Mouse (Mus musculus) right cerebral cortex, adult 2 months (tissue): ENCODE results near the gene Prmt1.
A peak's percentile ranks its signal among the peaks of the same experiment; 100 is the strongest.

ENCODE experiments used
- DNase-seq, 2 experiments: peaks; one replicate each; pipeline ENCODE4 v3.0.0; 2021 to 2022; ENCODE audit warnings: low spot score in 2 of 2

Gene Prmt1

DNA sequence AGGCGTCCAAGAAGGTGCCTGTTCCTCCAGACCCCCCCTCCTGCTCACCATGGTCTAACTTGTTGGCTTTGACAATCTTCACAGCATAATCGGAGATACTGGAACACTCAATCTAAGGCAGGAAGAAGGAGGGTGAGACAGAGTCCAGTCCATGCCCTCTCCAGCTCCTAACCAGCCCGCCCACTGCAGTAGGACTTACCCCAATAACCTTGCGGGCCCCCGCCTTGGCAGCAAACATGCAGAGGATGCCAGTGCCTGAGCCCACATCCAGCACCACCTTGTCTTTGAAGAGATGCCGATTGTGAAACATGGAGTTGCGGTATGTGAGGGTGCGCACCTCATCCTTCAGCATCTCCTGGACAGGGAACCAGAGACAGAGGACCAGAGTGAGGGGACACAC is 4.8 kb downstream of the Prmt1 start:
- DNase-seq: no peak

DNA sequence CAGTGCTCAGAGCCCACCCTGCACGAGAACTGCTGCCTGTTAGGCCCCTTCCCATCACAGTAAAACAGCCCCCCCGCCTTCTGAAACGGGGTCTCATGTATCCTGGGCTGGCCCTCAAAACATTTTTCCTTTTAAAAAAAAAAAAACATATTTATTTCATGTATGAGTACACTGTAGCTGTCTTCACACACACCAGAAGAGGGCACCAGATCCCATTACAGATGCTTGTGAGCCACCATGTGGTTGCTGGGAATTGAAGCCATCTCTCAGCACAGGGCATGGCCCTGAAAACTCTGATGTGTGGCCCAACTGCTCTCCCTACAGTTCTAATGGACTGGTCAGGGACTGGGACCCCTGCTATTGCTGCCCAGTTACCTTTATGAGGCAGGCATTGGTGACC is 8.1 kb downstream of the Prmt1 start:
- no peak for DNase-seq

DNA sequence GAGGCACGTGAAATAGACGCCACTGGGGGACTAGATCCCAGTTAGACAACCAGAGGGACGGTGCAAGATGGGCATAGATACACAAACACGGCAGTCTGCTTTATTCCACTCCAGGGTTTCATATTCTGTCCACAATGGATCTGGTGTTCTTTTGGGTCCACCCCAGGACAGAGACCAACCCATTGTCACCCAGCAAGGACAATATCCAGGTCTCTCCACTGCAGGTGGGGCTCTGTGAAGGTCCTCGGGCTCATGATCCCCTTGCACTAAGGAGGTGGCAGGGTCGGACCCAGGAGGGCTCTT is 11.3 kb downstream of the Prmt1 start:
- DNase-seq: no peak

GRCm38 (mm10) chr7:44974383-44975116 is 11.8 kb downstream of the Prmt1 start, which contains the start of gene Cpt1c:
Gene Cpt1c, minus strand, starts transcription at chr7:44974851.
- peak; percentile 88 to 90 for DNase-seq

DNA sequence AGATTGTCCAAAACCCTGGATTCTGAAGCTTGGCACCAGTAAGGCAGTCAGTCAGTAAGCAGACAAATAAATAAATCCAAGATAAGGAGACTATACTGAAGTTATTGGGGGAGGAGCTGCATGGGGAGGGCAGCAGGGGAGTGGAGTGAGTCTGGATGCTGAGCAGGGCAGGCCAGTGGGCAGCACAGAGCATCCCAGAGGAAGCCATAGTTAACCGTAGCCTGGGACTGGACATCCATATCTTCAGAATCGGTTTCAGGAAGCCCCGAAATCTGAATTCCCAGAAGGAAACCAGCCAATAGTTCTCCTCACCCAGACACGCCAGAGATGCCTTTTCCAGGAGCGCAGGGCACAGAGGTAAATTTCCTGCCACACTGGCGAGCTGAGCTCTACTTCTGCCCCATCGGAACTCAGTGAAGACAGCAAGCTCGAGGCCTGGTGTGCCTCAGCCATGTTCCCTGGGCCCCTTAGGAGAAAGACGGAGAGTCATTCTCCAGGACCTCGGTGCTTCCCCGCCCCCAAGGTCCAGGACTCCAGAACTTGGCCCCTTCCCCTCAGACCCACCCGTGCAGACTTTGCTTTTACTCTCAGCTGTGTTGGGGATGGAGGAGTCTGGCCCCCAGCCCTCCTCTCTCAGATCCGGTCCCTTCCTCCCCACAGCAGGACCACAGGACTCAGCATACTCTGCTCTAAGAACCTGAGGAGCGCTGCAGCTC is 12.8 kb downstream of the Prmt1 start:
- DNase-seq: peak in 1 of 2 experiments; percentile 28

DNA sequence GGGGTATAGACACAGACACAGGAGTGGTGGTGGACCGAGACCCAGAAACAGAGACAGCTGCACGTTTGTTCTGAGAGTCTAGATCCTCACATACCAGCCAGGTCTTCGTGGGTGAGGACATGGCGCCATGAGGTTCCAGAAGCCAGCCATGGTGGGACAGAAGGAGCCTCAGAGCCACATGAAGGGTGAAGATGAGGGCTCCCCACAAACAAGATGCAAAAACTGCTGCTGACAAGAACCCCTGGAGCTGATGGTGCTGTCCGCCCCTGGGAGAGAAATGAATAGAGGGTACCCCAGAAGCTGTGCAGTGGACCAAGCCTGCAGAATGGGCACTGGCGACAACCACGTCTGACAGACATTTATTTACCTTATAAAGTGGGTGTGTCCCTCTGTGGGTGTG is 15.2 kb downstream of the Prmt1 start:
- DNase-seq: no peak

GRCm38 (mm10) chr7:44970231-44970691 is 16.1 kb downstream of the Prmt1 start:
- DNase-seq: peak; percentile 77 to 80

GRCm38 (mm10) chr7:44966638-44967037 is 19.7 kb downstream of the Prmt1 start:
- no peak for DNase-seq

GRCm38 (mm10) chr7:44965975-44966374 is 20.4 kb downstream of the Prmt1 start:
- no peak for DNase-seq

- DNase-seq: no peak
These were observed 21.4 kb downstream of the Prmt1 start for GRCm38 (mm10) chr7:44964990-44965389.

DNA sequence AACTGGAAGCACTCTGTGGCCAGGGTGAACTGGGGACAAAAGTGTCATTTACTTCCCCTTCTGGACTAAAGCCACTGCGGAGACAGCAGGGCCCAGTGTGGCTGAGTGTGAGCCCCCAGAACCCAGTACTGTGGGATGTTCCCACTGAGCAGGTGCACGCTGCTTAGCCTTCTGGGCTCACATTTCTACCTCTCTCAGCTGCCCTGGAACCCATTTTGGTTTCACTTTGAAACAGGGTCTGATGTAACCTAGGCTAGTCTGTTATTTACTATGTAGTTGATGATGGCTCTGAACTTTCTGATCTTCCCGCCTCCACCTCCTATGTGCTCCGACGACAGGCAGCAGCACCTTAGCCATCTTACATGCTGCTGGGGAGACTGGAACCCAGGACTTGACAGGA is 23.5 kb downstream of the Prmt1 start:
- DNase-seq: no peak

GRCm38 (mm10) chr7:44962337-44962736 is 24.0 kb downstream of the Prmt1 start:
- DNase-seq: no peak

- DNase-seq: no peak
These were observed 25.9 kb downstream of the Prmt1 start for GRCm38 (mm10) chr7:44960512-44960910.

DNA sequence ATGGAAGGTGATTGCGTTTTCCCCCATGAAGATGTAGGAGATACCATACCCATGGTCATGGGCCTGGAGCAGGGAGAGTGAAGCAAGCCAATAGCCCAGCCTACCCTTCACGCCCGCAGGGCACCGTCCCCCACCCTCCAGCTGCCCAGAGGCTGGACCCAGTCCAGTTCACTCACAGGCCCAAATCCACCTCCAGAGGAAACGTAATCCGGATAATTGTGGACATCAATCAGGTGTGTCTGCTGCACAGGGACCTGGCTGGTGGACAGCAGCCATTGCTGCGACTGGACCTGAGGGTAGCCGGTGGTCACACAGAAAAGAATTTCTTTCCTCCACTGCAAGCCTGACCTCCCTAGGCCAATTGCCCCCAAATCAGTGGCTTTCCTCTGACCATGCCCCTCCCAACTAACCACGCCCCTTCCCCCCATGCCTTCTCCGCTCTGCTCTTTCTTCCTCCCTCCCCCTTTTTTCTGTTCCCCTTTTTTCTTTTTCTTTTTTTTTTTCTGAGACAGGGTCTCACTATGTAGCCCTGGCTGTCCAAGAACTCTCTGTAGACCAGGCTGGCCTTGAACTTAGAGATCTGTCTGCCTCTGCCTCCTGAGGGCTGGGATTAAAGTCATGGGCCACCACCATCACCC is 26.4 kb downstream of the Prmt1 start:
- DNase-seq: no peak

GRCm38 (mm10) chr7:44959281-44959680 is 27.1 kb downstream of the Prmt1 start:
- no peak for DNase-seq

GRCm38 (mm10) chr7:44958208-44958607 is 28.2 kb downstream of the Prmt1 start:
- peak; percentile 54 to 61 for DNase-seq

- no peak for DNase-seq
These were observed 29.1 kb downstream of the Prmt1 start for GRCm38 (mm10) chr7:44957183-44957835.

DNA sequence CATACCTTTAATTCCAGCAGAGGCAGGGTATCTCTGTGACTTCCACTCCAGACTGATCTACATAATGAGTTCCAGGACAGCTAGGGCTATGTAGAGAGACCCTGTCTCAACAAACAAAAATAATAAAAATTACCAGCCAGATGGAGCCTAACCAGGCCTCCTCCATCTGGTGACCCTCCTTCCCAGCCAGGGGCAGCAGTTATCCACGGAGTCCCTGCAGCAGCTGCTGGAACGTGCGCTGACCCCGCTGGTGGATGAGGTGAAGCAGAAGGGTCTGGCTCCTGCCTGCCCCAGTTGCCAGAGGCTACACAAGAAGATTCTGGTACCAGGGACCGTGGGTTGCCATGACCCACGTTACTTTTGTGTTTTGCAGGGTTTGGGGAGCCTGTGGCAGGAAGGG is 30.1 kb downstream of the Prmt1 start:
- no peak for DNase-seq

- no peak for DNase-seq
These were observed 30.7 kb downstream of the Prmt1 start for GRCm38 (mm10) chr7:44955628-44956027.

GRCm38 (mm10) chr7:44954091-44954885 is 32.1 kb downstream of the Prmt1 start:
- no peak for DNase-seq

- no peak for DNase-seq
These were observed 32.8 kb downstream of the Prmt1 start for GRCm38 (mm10) chr7:44953561-44953960.
